Mouse (Mus musculus) ovary, adult 10 weeks (tissue): ENCODE results near the gene Cldn34b2. TPM values are rescaled to one million over a fixed set of nuclear protein-coding genes. Genes with fewer than 3 reads are reported as not detected.

ENCODE experiments used
- polyA plus RNA-seq: library from polyadenylated mRNA; stranded (reverse); fragments of 350-450 nt; fragmentation: Illumina TruSeq; extraction: RNeasy Lipid Tissue Mini Kit (QIAGEN cat#74804); gene quantifications from one replicate; pipeline ENCODE4 v1.2.3, GENCODE M21; 2014

Cldn34b2 gene
- polyA plus RNA-seq, result 1.5 TPM

GRCm38 (mm10) chrX:155128312-155128711, at the start of gene Cldn34b2:
Gene Cldn34b2, minus strand, starts transcription at chrX:155128412.

GRCm38 (mm10) chrX:155093566-155093965, 34.6 kb downstream of the Cldn34b2 start, which contains the start of gene Magea2:
Gene Magea2, minus strand, starts transcription at chrX:155093666.

GRCm38 (mm10) chrX:155089693-155090092, 38.5 kb downstream of the Cldn34b2 start, which contains the start of gene Magea1:
Gene Magea1, minus strand, starts transcription at chrX:155089793.

Other genes starting within 250 kb of the Cldn34b2 start
- not detected for gene Cldn34b1, start 238.1 kb downstream of the Cldn34b2 start, polyA plus RNA-seq
- not detected for gene Magea6, start 192.4 kb downstream of the Cldn34b2 start, polyA plus RNA-seq
- not detected for gene Magea3, start 178.9 kb downstream of the Cldn34b2 start, polyA plus RNA-seq
- gene Magea8, start 132.6 kb downstream of the Cldn34b2 start, polyA plus RNA-seq, result not detected
- not detected for gene Magea5, start 65.3 kb downstream of the Cldn34b2 start, polyA plus RNA-seq
- gene Magea1, start 38.6 kb downstream of the Cldn34b2 start, polyA plus RNA-seq, result not detected
- gene Magea2, start 34.7 kb downstream of the Cldn34b2 start, polyA plus RNA-seq, result not detected
- 180 TPM for gene Sat1, start 88.0 kb upstream of the Cldn34b2 start, polyA plus RNA-seq
- 78.3 TPM for gene Acot9, start 134.0 kb upstream of the Cldn34b2 start, polyA plus RNA-seq
- gene Prdx4, start 212.3 kb upstream of the Cldn34b2 start, polyA plus RNA-seq, result 234 TPM